Mouse (Mus musculus) heart, postnatal 0 days (tissue): ENCODE data around the gene Cdh5.

ENCODE experiments used
- CTCF ChIP-seq: IDR thresholded peaks from 2 replicates; pipeline ENCODE4 v1.5.1; 2016; ENCODE audit warnings: antibody characterized with exemption, control low read depth, low read depth
- EP300 ChIP-seq: IDR thresholded peaks from 2 replicates; pipeline ENCODE4 v1.6.1; 2016; ENCODE audit warnings: antibody characterized with exemption, low read depth

DNA sequence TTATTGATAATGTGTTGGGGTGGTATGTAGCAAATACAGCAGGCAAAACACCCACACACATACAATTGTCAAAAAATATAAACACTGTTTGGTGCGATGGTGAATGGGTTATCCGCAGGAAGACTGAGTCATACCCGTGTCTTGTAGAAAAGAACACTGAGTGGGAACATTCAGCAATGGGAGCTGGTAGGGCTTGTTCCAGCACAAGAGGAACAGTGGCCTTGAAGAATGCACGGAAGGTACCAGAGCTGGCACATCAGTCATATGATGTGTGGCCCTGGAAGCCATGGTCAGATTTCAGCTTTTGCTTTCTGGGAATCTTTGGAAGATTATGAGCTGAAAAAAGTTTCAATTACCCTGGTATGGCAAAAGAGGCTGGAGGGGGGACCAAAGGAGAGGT, 85.4 kb downstream of the Cdh5 start:
- TF ChIP-seq CTCF (no peak), EP300 (no peak)
